Mouse (Mus musculus): ENCODE measurements at regions not wholly inside any gene's neighbourhood (a gene's known extent, or its start where the extent isn't known, plus 50 kb on each side); places are given as distances from the start of the nearest gene placed in this dataset.
A peak's percentile ranks its signal among the peaks of the same experiment; 100 is the strongest.
"Not testable (repeated sequence)": the region's sequence is repeated elsewhere in the genome, so short reads cannot be mapped to it uniquely, and the experiment has no call there.

- no peak for DNase-seq
- intact Hi-C loops (cut with DNase I): no loop called here
- H3K27ac ChIP-seq: no peak overlapping the region
- TF ChIP-seq CTCF (IDR thresholded peaks at IDR 0.05): no peak
- H3K4me3 ChIP-seq: no peak overlapping the region
These were observed 130.1 kb downstream of the Tas2r134 start for GRCm38 (mm10) chr2:51757361-51757760.

DNA sequence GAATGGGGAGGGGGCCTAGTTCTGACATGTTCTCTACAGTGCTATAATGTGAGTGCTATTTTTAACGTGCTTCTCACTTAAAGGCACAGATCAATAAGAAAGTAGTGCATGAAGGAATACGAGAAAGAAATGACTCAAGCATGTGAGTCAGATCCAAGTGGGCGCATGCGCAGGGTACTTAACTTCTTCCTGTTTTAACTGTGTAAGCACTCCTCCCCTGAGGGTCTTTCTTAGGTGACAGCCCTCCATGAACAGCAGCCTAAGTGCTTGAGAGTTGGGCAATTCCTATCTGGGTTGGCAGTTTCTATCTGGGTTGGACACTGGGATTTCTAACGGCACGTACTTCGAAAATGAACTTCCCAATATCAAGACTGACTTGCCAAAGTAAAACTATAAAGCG is 130.8 kb downstream of the Tas2r134 start:
- TF ChIP-seq CTCF (IDR thresholded peaks at IDR 0.05): no peak
- no peak for DNase-seq
- intact Hi-C loops (cut with DNase I): no loop called here
- Histone ChIP-seq H3K27ac (no peak overlapping the region), H3K4me3 (no peak overlapping the region)

DNA sequence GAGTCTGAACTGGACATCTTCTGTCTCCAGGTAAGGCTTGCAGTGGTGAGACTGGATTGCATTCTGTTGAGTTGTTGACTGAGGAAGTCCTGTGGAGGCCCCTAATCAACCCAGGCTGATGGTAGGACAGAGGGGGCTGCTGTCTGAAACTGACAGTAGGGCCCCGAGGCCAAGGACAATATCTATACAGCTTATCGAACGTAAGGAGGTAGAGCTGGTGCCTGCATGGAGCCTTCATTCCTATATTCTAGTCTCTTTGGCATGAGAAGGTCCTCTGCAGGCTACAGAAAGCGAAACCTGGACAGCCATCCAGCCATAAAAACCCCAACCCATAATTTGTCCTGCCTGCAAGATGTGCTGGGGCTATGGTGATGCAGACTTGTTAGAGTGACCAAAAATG is 135.6 kb downstream of the Tas2r134 start:
- no peak for TF ChIP-seq CTCF (IDR thresholded peaks at IDR 0.05)
- DNase-seq: no peak
- Histone ChIP-seq H3K4me3 (no peak overlapping the region), H3K27ac (no peak overlapping the region)
- intact Hi-C loops (cut with DNase I): no loop called here

- H3K27ac ChIP-seq: peak overlapping the region; percentile 94
- no peak for DNase-seq
- intact Hi-C loops (cut with DNase I): loop anchor here (5.0 kb wide), 1 partner anchor 35 kb away; no protein-coding TSS in a partner anchor
These were observed 140.3 kb downstream of the Tas2r134 start for GRCm38 (mm10) chr2:51767507-51768135.

DNA sequence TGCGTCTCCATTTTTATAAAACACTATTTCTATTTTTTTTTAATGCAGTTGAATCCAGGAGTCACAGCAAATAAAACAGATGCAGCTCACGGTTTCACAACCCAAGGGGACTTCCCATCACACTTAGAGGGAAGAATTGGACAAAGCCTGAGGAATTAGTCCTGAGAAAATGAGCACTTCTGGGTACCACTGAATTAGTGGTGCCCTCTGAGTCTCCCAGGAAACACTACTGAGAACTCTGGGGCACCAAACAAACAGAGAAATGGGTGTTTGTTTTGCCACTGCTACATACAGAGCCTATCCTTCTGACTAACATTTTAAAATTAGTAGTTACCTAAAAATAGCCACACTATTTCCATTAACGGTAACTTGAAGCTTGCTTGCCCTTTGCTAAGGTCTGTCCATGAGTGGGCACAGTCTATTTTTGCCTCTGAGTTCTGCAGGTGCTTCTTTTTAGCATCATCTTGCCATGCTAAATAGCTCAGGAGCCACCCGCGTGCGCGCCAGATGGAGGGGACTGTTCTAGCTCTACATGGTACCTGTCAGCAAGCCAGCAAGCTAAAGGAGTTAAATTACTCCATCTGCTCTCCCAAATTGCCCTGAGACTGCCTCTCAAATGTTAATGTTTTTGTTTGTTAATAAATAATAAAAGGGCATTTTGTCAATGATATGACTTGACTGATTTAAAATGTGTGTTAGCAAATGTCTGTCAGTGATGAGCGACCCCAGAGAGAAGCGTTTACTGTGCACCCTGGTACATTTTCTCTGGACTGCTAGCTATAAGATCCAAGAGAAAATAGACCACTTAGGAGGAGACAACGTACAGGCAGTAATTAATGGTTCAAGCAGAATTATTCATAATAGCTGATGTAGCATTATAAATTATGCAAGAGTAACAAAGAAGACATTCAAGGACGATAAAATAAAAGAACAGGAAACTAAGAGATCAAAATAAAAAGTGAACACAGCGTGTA is 141.3 kb downstream of the Tas2r134 start:
- no peak for TF ChIP-seq CTCF (IDR thresholded peaks at IDR 0.05)
- intact Hi-C loops (cut with DNase I): loop anchor here (5.0 kb wide), 1 partner anchor 34 kb away; no protein-coding TSS in a partner anchor
- Histone ChIP-seq H3K27ac (peak overlapping the region; percentile 94), H3K4me3 (no peak overlapping the region; the same call in 1 of the 2 replicates)
- DNase-seq: peak; percentile 85

More at GRCm38 (mm10) chr2:51767507-51768135, 140.3 kb downstream of the Tas2r134 start:
- no peak overlapping the region for H3K4me3 ChIP-seq
- no peak for TF ChIP-seq CTCF (IDR thresholded peaks at IDR 0.05)

DNA sequence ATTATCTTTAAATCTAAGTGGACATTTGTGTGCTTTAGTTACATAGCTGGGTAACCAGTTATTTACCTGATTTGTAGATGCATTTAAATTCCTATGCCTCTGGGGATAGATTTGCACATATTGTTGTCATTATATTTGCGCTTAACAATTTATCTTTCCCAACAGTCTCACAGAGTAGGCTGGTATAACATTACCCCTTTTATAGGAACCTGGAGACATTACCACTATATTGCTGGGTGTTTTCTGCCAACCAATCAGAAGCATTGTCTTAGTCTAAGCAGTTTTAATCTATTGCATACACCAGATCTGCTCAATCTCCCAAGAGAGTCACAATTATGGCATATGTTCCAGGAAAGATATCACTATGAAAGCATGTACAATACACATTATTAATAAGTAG is 149.8 kb downstream of the Rbm43 start:
- no peak for DNase-seq
- TF ChIP-seq CTCF (IDR thresholded peaks at IDR 0.05): no peak
- no peak overlapping the region for H3K27ac ChIP-seq
- H3K4me3 ChIP-seq: no peak overlapping the region
- intact Hi-C loops (cut with DNase I): no loop called here

DNA sequence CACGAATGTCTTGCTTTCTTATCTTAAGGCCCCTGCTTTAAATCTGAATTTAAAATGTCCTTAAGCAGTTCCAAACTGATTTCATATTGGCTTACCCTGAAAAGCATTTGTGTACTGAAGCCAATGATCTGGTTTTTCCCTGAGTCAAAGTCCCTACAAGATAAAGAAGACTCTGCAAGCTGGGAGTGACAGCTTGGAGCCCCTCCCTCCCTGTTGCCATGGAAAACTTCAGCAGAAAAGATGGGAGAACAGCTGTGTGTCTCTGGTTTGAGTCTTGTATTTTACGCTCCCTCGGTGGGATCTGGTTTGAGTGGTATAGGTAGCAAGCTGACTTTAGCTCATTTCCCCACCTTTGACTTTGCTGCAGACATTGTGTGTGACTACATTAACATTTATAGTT is 146.1 kb downstream of the Rbm43 start:
- no peak overlapping the region for H3K27ac ChIP-seq
- H3K4me3 ChIP-seq: no peak overlapping the region
- DNase-seq: no peak
- no peak for TF ChIP-seq CTCF (IDR thresholded peaks at IDR 0.05)
- intact Hi-C loops (cut with DNase I): no loop called here

DNA sequence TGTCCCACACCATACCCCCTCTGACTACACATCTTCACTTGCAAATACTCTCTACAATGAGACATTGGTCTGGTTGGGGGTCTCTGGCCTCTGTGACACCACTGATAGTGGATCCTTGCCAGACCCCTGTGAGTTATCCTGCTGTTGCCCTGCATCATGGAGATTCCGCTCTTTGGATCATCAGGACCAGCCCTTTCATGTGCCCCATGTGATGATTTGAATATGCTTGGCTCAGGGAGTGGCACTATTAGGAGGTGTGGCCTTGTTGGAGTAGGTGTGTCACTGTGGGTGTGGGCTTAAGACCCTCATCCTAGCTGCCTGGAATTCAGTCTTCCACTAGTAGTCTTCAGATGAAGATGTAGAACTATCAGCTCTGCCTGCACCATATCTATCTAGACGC is 141.7 kb downstream of the Rbm43 start:
- H3K4me3 ChIP-seq; H3K27ac ChIP-seq; intact Hi-C loops (cut with DNase I); DNase-seq: not testable (repeated sequence)

DNA sequence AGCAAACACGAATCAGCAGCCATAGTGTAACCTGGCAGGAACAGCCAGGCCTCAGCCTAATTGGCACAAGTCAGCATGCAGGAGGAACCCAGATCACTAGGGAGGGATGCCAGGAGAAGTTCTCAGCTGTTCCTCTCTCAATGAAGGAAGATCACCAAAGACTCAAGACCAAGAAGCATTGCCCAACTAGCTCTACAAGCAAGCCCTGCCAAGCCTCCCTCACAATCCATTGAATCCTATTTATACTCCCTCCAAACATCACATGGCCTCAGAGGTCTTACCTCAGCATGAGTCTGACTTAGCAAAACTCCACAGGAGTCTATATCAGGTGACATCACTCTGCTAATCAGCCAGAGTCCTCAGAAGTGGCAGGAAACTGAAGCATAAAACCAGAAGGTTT is 135.1 kb downstream of the Rbm43 start:
- DNase-seq: peak; percentile 79
- Histone ChIP-seq H3K27ac (peak overlapping the region; percentile 87), H3K4me3 (no peak overlapping the region; the same call in 1 of the 2 replicates)
- intact Hi-C loops (cut with DNase I): loop anchor here (5.0 kb wide), 1 partner anchor 33 kb away; no protein-coding TSS in a partner anchor
- TF ChIP-seq CTCF (IDR thresholded peaks at IDR 0.05): no peak

DNA sequence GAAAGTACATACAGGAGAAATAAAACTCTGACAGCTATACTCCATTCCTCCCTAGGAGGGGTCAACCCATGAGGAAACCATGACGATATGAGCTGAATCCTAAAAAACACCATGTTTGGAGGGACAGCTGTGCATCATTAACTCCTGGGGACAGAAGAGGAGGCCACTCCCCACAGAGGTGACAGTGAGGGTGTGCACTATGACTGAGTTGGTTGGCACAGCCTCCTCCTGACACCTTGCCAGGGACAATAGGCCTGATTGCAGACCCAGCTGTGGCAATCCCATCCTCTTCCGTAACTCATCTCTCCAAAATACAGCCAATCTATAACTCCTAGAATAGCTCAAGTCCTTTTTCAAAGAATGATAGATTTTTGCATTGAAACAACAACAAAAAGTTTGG is 112.0 kb downstream of the Rbm43 start:
- intact Hi-C loops (cut with DNase I): no loop called here
- peak; percentile 31 for DNase-seq

DNA sequence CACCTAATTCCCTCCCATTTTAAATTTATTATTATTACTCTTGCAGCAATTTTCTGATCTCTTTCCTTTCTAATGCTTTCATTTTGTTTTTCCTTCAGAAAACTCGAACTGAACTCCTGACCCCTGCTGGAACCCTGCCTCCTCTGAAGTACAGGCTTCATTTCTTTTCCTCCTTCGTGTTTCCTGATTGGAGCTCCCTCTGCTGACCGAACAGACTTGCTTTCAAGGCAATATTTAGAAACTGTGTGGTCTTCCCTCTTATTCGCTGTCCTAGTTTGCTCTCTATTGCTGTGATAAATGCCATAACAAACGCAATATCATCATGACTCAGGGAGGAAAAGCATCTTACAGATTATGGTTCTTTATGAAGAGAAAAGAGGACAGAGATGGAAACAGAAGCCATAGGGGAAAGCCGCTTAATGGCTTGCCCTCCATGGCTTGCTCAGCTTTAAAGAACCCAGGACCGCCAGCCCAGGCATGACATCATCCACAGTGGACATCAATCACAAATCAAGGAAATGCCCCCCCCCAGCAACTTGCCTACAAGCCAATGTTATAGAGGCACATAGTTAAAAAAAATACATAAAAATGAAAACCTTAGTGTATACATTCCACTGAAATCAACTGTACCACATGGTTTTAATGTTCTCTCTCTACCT is 104.5 kb downstream of the Rbm43 start:
- peak; percentile 65 for DNase-seq
- Histone ChIP-seq H3K4me3 (peak overlapping the region; percentile 23), H3K27ac (peak overlapping the region; percentile 56; the same call in 1 of the 2 replicates)
- TF ChIP-seq CTCF (IDR thresholded peaks at IDR 0.05): peak; percentile 76
- intact Hi-C loops (cut with DNase I): loop anchor here (5.0 kb wide), 2 partner anchors 683 to 1523 kb away; partner anchors contain the start of gene Rnd3

More for the DNA sequence above, 112.0 kb downstream of the Rbm43 start:
- no peak for TF ChIP-seq CTCF (IDR thresholded peaks at IDR 0.05)
- Histone ChIP-seq H3K27ac (no peak overlapping the region), H3K4me3 (no peak overlapping the region)

GRCm38 (mm10) chr2:51830965-51831720 is 103.8 kb downstream of the Rbm43 start:
- no peak for DNase-seq
- H3K4me3 ChIP-seq: no peak overlapping the region
- no peak for TF ChIP-seq CTCF (IDR thresholded peaks at IDR 0.05)
- no peak overlapping the region for H3K27ac ChIP-seq
- intact Hi-C loops (cut with DNase I): loop anchor here (1.0 to 5.0 kb wide), 3 partner anchors 289 to 1524 kb away; partner anchors contain the start of gene Rnd3

Measured in gastrocnemius, adult 2 months (tissue).